Mouse (Mus musculus) hindbrain, postnatal 0 days (tissue): ENCODE data around the gene Tomm20. TPM values are rescaled to one million over a fixed set of nuclear protein-coding genes. Genes with fewer than 3 reads are reported as not detected.
"Not testable (repeated sequence)": the region's sequence is repeated elsewhere in the genome, so short reads cannot be mapped to it uniquely, and the experiment has no call there.

Source experiments
- ATAC-seq: fragments of 200-750 bp; cut with Nextera tagmentation; 2 replicates; pipeline ENCODE4 v1.8.0; 2017; ENCODE audit warnings: mild to moderate bottlenecking, moderate TSS enrichment, moderate library complexity
- DNase-seq: peaks from one replicate; pipeline ENCODE4 v3.0.0-alpha.2; 2015; ENCODE audit warnings: low spot score
- H3K27ac ChIP-seq: fragments of 300-500 bp; sonication (generic); 2 replicates; pipeline ENCODE4 v1.5.1; 2014; ENCODE audit warnings: mild to moderate bottlenecking
- H3K27me3 ChIP-seq: fragments of 300-500 bp; sonication (generic); 2 replicates; pipeline ENCODE4 v1.6.1; 2014; ENCODE audit warnings: low read length, mixed read lengths; ENCODE audit not compliant: insufficient read depth
- H3K36me3 ChIP-seq: fragments of 300-500 bp; sonication (generic); 2 replicates; pipeline ENCODE4 v1.6.1; 2014; ENCODE audit warnings: low read length, mixed read lengths; ENCODE audit not compliant: insufficient read depth
- H3K4me1 ChIP-seq: fragments of 300-500 bp; sonication (generic); 2 replicates; pipeline ENCODE4 v1.6.1; 2014; ENCODE audit warnings: antibody characterized with exemption, low read length, mixed read lengths; ENCODE audit not compliant: insufficient read depth
- H3K4me2 ChIP-seq: fragments of 300-500 bp; sonication (generic); 2 replicates; pipeline ENCODE4 v1.6.1; 2014; ENCODE audit warnings: low read depth, mild to moderate bottlenecking, low read length, moderate library complexity, mixed read lengths
- H3K4me3 ChIP-seq: fragments of 300-500 bp; sonication (generic); 2 replicates; pipeline ENCODE4 v1.5.1; 2014; ENCODE audit warnings: low read length
- H3K9ac ChIP-seq: fragments of 300-500 bp; sonication (generic); replicated peaks from 2 replicates; pipeline ENCODE4 v1.6.1; 2014; ENCODE audit warnings: mild to moderate bottlenecking, low read length, moderate library complexity, mixed read lengths
- H3K9me3 ChIP-seq: fragments of 300-500 bp; sonication (generic); 2 replicates; pipeline ENCODE4 v1.6.1; 2016; ENCODE audit warnings: low read length, mixed read lengths
- CTCF ChIP-seq: IDR thresholded peaks from 2 replicates; pipeline ENCODE4 v1.5.1; 2016; ENCODE audit warnings: antibody characterized with exemption, control low read depth, low read depth
- WGBS: fragments of 180-500 bp; shearing (Covaris S2); extraction: QIAGEN DNeasy Blood & Tissue Kit; methylation state at CpG from one replicate; pipeline ENCODE4 v1.1.7; 2014; 5-methylcytosine and 5-hydroxymethylcytosine counted together
- polyA plus RNA-seq: library from polyadenylated mRNA; unstranded; fragments of >200 nt; fragmentation: Nextera tagmentation; extraction: Ambion mirVana; gene quantifications from 2 replicates; pipeline ENCODE4 v1.2.1, GENCODE M21; 2015
- total RNA-seq: library from RNA; depleted of rRNA; stranded (reverse); fragments of >200 nt; gene quantifications from 2 replicates; pipeline ENCODE4 v1.2.3, GENCODE M21; 2014

The Tomm20 gene
- total and polyA plus RNA-seq, 2 experiments from 2014 or later = 141 to 232 TPM

DNA sequence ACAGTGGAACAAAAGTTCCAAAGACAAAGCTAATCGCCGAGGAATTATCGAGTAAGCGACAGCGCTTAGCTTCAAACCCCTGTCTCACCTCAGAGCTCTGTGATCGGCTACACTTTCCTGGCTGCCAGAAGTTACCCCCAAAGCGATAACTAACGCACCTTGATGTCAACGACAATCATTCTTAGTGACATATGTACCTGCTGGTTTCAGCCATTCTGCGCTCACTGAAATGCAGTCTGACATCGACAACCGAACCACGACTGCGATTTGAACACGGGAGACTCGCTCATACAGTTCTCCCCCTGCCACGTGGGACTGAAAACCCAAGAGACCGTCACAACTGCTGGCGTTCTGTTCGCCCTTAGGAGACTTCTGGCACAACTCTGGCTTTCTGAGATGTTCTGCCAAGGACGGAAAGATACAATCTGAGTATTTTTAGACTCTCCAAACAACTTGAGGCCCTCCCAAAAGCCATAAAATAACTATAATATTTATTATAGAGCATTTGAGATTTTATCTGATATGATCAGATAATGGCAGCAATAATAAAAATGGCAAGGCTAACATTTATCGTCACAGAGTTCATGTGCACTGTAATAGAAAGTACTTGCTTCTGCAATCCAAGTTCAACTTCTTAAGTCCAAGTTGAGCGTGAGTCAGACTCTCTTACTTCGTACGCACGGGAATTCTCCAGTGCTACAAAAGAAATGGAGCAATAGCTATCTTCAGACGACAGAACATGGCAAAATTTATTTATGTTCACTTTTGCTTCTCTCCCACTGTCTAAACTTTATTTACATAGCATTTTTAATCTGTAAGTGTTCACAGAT, 33.7 kb upstream of the Tomm20 start:
- peak overlapping the region; percentile 20; the same call in 1 of the 2 replicates for H3K4me3 ChIP-seq
- ATAC-seq = no peak
- WGBS = 25% methylated on average over 27 of the region's 27 CpGs

DNA sequence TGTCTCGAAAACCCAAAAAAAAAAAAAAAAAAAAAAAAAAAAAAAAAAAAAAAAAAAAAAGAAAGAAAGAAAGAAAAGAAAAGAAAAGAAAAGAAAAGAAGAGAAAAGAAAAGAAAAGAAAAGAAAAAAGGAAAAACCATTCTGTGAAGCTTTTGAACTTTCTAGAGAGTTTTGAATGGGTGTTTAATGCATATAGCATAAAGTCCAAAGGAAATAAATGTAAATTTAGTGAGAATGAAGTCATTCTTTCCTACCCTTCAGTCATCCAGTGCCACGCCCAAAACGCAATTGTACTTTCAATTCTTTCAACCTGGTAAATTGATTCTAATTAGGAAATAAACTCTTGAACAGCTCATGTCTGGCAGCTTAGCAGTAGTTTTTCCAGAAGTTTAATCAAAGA, 32.9 kb upstream of the Tomm20 start:
- DNase-seq, H3K9ac ChIP-seq, H3K4me3 ChIP-seq, H3K9me3 ChIP-seq, H3K27me3 ChIP-seq, H3K27ac ChIP-seq, H3K36me3 ChIP-seq, H3K4me1 ChIP-seq, ATAC-seq: not testable (repeated sequence)
- 51% methylated on average over 2 of the region's 3 CpGs for whole genome bisulfite sequencing
- H3K4me2 ChIP-seq = 0 out of 2 replicates have a peak overlapping the region, but pooled peaks have one; percentile 39

More for the DNA sequence above, 33.7 kb upstream of the Tomm20 start:
- TF ChIP-seq CTCF = no peak
- H3K27me3 ChIP-seq = no peaks in the 10 kb centered on the region
- peak overlapping the region; percentile 39 for H3K4me2 ChIP-seq
- H3K27ac ChIP-seq = no peak overlapping the region
- H3K9ac ChIP-seq = no peak overlapping the region
- no peaks in the 10 kb centered on the region for H3K36me3 ChIP-seq
- no peaks in the 10 kb centered on the region for H3K4me1 ChIP-seq
- no peaks in the 10 kb centered on the region for H3K9me3 ChIP-seq
- DNase-seq = no peak

DNA sequence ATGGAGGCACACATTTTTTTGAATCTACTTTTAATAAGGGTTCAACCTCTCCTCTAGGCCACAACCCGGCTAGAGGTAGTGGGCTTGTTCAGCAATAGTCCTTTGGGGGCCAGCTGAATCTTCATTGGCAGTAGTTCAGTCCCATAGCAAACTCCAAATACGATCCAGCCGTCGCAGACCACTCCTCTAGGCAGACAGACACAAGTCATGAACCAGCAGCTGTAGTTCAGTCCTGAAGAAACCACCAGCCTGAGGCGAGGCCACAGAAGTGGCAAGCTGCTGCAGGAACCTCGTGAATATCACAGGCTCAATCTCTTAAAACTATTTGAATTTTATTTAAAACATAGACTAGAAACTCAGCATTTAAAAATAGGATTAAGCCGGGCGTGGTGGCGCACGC, 32.4 kb upstream of the Tomm20 start:
- no peak for ATAC-seq
- Histone ChIP-seq H3K4me3 (no peak overlapping the region), H3K9me3 (no peaks in the 10 kb centered on the region), H3K9ac (no peak overlapping the region), H3K36me3 (no peaks in the 10 kb centered on the region), H3K27ac (no peak overlapping the region), H3K27me3 (no peaks in the 10 kb centered on the region), H3K4me1 (no peaks in the 10 kb centered on the region), H3K4me2 (no peak overlapping the region)
- DNase-seq = no peak
- 80% methylated on average over 10 of the region's 10 CpGs for WGBS
- TF ChIP-seq CTCF = no peak

DNA sequence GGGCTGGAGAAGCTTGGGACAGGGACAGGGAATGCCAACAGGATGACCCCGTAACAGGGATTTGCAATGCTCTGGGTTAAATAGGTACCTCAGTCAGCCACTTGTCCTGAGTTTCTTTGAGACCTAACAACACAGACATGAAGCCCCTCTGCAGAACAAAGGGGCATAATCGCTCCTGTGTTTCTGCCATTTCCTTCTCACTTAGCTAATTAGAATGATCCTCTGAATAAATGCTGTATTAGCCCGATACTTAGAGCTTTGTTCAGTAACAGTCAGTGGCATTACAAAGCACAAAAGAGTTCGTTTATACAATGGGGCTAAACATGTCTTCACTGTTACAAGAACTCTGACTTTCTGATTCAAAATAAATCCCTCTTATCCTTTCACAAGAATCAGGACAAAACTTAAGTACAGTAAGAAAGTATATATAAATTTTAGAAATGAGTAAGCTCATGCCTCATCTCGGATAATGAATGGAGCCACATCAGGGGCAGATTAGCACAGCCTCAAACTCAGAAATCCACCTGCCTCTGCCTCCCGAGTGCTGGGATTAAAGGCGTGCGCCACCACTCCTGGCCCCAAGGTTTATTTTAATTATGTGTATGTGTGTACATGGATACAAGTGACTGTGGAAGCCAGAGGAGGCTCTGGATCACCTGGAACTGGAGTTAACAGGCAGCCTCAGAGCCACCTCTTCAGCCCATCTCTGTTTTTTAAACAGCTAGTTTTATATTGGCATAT, 31.1 kb upstream of the Tomm20 start:
- H3K4me2 ChIP-seq = no peak overlapping the region
- no peak overlapping the region for H3K27ac ChIP-seq
- no peak for DNase-seq
- no peaks in the 10 kb centered on the region for H3K36me3 ChIP-seq
- no peak overlapping the region for H3K9ac ChIP-seq
- TF ChIP-seq CTCF = no peak
- no peak for ATAC-seq
- WGBS = 68% methylated on average over 8 of the region's 8 CpGs
- no peaks in the 10 kb centered on the region for H3K4me1 ChIP-seq
- no peaks in the 10 kb centered on the region for H3K27me3 ChIP-seq
- no peak overlapping the region for H3K4me3 ChIP-seq
- no peaks in the 10 kb centered on the region for H3K9me3 ChIP-seq

DNA sequence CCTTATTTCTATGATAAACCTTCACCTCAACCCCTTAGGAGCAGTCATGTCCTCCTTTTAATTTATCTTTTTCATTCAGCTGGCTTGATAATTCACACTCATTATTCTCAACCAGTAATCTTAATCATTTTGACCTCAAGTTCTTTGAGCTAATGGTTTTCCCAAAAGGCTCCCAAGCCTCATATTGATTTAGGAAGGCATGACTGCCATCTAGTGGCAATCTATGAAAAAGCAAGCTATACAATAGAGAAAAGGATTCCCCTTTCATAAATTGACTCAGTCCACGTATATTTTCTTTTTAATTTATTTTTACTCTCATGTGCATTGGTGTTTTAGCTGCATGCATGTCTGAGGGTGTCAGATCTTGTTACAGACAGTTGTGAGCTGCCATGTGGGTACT, 30.1 kb upstream of the Tomm20 start:
- H3K4me3 ChIP-seq = no peak overlapping the region
- 4% methylated on average over 1 of the region's 1 CpGs for WGBS
- no peak overlapping the region for H3K27ac ChIP-seq
- no peak overlapping the region for H3K4me2 ChIP-seq
- 0 out of 2 replicates have a peak, but pooled peaks cover 3% of the 10 kb centered on the region for H3K4me1 ChIP-seq
- no peaks in the 10 kb centered on the region for H3K27me3 ChIP-seq
- H3K9me3 ChIP-seq = no peaks in the 10 kb centered on the region
- TF ChIP-seq CTCF = peak; percentile 78
- DNase-seq (peak; percentile 86), ATAC-seq (no peak)
- H3K9ac ChIP-seq = no peak overlapping the region
- H3K36me3 ChIP-seq = no peaks in the 10 kb centered on the region

DNA sequence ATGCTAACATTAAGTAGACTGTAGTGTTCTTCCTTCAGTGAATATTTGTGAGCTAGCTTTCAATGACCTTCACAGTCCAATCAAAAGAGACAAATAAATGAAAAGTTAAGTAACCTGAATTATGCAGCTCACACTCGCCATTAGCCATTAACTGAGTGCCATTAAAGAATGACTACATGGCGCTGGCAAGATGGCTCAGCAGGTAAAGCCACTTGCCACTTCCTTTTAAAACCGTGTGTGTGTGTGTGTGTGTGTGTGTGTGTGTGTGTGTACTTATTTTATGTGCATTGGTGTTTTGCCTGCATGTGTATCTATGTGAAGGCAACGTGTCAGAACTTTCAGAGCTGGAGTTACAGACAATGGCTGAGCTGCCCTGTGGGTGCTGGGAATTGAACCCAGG, 28.9 kb upstream of the Tomm20 start:
- TF ChIP-seq CTCF = no peak
- H3K9ac ChIP-seq = no peak overlapping the region
- no peak overlapping the region for H3K4me3 ChIP-seq
- no peaks in the 10 kb centered on the region for H3K27me3 ChIP-seq
- 81% methylated on average over 4 of the region's 4 CpGs for WGBS
- no peaks in the 10 kb centered on the region for H3K9me3 ChIP-seq
- DNase-seq (no peak), ATAC-seq (no peak)
- H3K27ac ChIP-seq = no peak overlapping the region
- H3K4me2 ChIP-seq = no peak overlapping the region
- 0 out of 2 replicates have a peak, but pooled peaks cover 6% of the 10 kb centered on the region for H3K4me1 ChIP-seq
- H3K36me3 ChIP-seq = no peaks in the 10 kb centered on the region
